Mouse (Mus musculus) brain, embryonic 14.5 days (tissue): ENCODE measurements at regions not wholly inside any gene's neighbourhood (a gene's known extent, or its start where the extent isn't known, plus 50 kb on each side); places are given as distances from the start of the nearest gene placed in this dataset.

Experiments used
- DNase-seq: peaks from one replicate; pipeline ENCODE4 v3.0.0-alpha.2; 2011; ENCODE audit warnings: low read depth
- CTCF ChIP-seq: fragments of 200-500 bp; IDR thresholded peaks from 2 replicates; pipeline ENCODE4 v1.5.1; 2012; ENCODE audit warnings: inconsistent platforms, mild to moderate bottlenecking, moderate library complexity, borderline replicate concordance; ENCODE audit not compliant: insufficient read depth, insufficient read length; ENCODE audit errors: extremely low read depth
- POLR2A ChIP-seq: fragments of 200-500 bp; IDR thresholded peaks from 2 replicates; pipeline ENCODE4 v1.6.1; 2012; ENCODE audit warnings: mild to moderate bottlenecking, inconsistent platforms, borderline replicate concordance; ENCODE audit not compliant: poor library complexity, insufficient read depth, insufficient read length, severe bottlenecking; ENCODE audit errors: extremely low read depth

DNA sequence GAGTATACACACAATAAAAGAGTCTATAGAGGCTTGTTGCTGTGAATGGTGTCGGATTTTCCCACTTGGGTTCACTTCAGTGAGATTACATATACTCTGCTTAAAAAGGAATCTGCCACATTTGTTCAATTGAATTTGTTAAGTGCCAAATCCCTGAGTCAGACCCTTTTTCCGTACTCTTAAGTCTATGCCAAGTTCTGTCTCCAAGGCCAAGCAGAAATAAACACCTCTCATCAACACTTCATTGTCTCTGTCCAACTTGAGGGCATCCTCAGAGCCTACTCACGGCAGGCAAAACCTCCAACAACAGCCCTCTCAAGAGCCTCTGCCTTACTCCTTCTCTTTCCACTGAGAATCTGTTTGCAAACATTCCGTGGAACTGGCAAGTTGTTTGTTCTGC is 325.6 kb upstream of the Nr2f2 start:
- DNase-seq = peak; percentile 16
- TF ChIP-seq CTCF = no peak
- no peak for TF ChIP-seq POLR2A

DNA sequence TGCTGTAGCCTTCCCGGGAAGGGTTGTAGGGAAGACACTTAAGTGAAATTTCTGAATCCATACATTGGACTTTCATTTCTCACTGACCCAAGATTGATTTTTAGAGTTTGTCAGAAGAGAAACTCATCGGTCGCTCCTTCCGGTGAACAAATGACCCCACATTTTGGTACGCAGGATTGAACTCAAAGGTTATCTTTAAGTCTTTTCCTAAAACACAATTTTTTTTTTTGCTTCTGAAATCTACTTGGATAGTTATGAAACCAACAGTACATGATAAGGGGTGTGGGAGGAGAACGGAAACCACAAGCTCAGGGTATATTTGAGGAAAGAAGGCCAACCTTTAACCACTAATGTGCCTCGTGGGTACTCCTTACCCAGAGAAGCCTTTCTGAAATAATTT is 324.3 kb upstream of the Nr2f2 start:
- DNase-seq = no peak
- TF ChIP-seq POLR2A (no peak), CTCF (no peak)

DNA sequence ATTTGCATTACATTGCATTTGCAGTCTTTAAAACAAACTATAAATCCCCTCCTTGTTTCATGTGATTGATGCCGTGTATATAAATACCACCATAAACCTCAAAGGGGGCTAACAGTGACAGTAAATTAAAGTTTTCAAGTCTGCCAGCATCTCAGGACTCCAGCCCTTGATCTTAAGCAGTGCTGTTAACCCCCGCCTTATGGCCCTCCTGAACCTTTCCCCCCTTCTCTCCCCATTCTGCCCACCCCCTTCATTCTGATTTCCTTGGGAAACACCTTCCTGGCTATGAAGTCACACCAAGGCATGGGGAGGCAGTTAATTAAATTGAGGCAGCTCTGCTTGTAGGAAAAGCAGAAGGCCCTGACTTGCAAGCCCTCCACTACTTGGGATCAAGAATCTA is 302.5 kb upstream of the Nr2f2 start:
- TF ChIP-seq CTCF = no peak
- TF ChIP-seq POLR2A = no peak
- peak; percentile 5 for DNase-seq

DNA sequence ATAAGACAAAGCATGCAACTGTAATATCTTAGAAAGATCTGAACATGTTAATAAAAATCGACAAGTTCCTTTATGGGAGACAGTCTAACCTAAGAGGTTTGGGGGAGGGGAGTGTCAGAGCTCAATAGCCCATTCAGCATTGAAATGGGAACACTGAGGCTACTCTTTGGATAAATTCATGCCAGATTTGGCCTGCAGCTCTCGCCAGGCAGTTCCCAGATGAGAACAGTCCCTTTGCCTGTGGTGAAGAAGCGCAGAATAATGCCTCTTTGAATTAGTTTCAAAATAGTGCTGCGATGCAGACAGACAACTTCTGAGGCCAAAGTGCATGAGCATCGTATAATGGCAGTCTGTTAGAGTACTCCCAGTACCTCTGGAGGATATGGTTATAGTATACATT is 293.6 kb upstream of the Nr2f2 start:
- peak; percentile 11 for DNase-seq

DNA sequence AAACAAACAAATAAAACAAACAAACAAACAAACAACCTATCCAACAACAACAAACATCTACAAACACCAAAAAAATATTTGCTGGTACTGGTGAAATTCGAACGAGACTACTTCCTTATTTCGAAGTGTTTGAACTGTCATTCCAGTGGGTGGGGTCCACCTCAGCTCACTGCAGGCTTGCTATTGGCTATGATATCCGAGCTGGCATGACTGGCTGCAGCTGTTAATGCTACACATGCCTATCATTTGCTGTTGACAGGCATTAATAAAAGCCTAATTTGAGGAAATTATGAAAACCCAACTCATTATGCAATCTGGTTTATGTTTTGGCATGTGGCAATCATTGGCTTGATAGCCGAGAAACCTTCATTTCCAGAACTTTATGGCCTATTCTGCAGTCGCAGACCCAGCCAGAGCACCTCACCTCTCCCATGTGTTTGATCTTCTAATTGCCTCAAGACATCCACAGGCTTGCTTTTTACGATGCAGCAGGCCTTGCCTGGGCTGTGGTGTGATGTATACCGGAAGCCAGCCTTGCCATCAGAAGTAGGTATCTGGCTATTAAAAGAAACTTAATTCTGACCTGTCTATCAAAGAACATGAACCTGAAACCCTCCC is 283.3 kb upstream of the Nr2f2 start:
- DNase-seq = no peak

More for the DNA sequence above, 293.6 kb upstream of the Nr2f2 start:
- TF ChIP-seq CTCF = no peak
- no peak for TF ChIP-seq POLR2A

DNA sequence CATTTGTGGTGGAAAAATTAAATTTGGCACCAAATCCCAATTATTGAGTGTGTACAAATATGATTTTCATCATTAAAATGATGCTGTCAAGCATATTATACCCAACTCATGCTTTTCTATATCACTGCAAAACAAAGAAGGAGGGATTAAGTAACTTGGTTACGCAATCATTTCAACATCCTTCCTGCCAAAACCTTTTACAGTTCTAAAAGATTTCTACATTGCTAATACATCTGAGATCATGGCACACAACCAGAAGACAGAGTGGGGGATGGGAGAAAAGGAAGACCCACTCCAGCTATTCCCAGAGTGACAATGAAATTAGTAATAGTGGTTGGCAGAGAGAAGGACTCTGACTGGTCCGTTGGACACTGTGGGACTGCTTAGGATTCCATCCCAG is 280.3 kb upstream of the Nr2f2 start:
- DNase-seq = peak; percentile 23
- TF ChIP-seq POLR2A = no peak
- TF ChIP-seq CTCF = no peak

More for the DNA sequence above, 283.3 kb upstream of the Nr2f2 start:
- no peak for TF ChIP-seq POLR2A
- TF ChIP-seq CTCF = no peak

DNA sequence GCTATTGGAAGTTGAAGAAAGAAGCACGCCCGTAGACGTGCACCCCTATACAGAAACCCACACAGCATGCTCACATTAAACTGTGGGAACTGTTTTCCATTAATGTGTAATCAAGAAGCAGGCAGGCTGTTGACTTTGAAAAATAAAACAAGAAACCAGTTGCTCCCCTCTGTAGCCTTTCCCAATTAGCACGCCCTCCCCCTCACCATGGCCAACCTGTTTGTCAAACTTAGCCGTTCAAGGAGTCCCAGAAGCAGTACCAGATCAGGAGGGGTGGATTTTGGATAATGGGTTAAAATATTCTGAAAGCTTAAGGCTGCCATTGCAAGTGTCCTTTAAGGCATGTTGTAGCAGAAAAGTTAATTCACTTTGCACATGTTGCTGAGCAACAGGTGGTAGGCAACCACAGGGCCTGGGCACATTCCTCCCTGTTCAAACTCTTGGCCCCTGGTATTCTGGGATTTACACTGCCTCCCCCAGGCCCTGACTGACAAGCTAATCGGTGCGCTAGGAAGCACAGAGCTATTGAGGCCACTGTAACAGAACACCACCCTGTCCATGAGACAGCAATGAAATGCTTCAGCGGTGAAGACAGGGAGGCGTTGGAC is 277.3 kb upstream of the Nr2f2 start:
- TF ChIP-seq POLR2A (no peak), CTCF (no peak)
- peak; percentile 57 for DNase-seq

DNA sequence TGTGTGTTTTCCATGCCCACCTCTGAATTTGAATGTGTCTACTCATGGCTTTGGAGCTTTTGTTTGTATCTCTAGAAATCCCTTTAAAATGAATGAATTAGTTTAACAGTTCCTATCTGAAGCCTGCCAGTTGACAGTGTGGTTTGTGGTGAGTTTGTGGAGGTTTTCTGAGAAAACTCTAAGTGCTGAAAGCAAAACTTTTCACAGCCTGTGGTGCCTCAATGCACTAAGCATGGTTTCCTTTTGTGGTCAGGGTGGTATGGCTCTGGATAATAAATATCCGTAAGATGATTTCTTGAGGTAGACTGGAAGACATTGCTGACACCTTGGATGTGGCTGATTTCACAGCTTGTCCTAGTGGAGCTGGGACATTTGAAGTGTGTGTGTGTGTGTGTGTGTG is 276.5 kb upstream of the Nr2f2 start:
- TF ChIP-seq CTCF (no peak), POLR2A (no peak)
- DNase-seq = no peak

DNA sequence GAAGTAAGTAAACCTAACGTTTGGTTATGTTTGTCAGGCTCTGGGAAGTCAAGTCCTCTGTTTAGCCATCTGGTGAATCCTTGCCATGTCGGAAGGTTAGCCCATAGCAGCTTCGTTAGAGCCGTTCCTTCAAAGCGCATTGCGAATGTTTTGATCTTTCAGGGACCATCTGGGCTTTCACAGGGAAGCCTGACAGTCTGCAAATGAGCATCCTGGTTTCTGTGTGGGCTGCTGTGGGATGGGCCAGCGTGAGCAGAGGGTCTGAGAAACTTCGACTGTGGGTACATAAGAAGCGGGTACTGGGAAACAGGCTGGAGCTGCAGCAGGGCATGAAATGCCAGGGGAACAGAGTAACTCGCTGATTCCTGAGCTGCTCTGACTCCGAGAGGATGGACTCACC is 274.7 kb upstream of the Nr2f2 start:
- TF ChIP-seq CTCF (no peak), POLR2A (no peak)
- DNase-seq = peak; percentile 77

DNA sequence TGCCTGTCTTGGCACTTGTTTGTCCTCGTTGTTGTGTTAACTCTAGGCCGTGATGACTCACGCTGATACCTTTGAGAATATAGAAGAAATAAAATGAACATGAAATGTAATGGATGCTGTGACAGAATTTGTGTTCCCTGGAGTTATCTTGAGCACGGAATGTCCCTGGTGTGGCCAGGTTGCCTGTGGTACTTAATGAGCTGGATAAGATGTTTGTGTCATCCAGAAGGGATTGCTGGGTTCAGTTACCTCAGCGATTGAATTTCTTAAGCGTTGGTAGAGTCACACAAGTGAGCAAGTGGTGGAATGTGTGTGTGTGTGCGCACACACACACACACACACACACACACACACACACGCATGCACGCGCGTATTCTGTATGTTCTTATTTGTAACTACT is 274.0 kb upstream of the Nr2f2 start:
- TF ChIP-seq POLR2A = no peak
- no peak for TF ChIP-seq CTCF
- DNase-seq = no peak

DNA sequence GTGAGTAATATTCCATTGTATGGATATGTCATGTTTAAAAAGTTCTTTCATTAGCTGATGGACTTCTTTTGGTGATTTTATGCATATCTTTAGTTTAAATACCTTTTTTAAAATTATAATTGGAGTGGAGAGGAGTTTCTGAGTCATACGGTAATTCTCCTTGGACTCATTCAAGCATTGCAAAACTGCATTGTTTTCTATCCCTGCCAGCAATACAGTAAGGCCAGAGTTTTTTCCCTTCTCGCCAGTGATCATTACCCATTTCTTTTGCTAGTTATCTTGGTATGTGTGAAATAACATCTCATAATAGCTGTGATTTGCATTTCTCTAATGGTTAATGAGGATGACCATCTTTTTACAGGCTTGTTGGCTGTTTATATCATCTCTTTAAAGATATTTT is 271.6 kb upstream of the Nr2f2 start:
- DNase-seq = no peak
- TF ChIP-seq CTCF (no peak), POLR2A (no peak)

DNA sequence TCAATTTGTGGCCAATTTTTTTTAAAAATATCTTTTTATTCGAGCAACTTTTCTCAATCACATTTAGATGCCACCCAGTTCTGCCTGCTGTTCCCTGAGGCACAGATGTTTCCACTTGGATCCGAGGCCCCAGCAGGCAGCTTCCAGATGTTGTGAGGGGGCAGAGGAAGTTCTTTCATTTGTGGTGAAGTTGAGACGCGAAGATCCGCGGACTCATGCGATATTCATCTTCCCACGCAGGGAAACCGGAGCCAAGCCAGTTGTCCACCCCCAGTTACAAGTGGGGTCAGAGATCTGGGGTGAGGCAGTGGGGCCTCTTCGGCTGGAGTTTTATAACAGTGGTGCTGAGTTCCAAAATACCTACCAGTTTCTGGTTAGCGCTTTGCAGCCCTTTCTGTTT is 267.5 kb upstream of the Nr2f2 start:
- TF ChIP-seq POLR2A (no peak), CTCF (no peak)
- no peak for DNase-seq

DNA sequence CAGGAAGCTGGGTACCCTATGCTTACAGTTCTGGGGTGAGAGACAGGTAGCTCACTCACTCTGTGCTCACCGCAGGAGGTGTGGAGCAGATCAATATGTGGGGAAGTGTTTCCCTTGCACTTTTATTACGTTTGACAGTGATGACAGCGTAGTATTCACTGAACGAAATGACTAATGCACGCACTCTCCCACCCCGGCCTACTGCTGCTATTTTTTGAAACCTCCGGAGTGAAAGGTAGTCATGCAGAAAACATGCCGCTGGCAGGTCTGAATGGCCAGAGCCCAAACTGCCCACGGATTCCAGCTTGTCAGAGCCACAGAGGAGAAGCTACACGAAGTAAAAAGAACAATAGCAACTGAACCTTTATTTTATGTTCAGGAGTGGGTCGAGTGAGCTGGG is 267.0 kb upstream of the Nr2f2 start:
- TF ChIP-seq POLR2A (no peak), CTCF (no peak)
- DNase-seq = peak; percentile 55

DNA sequence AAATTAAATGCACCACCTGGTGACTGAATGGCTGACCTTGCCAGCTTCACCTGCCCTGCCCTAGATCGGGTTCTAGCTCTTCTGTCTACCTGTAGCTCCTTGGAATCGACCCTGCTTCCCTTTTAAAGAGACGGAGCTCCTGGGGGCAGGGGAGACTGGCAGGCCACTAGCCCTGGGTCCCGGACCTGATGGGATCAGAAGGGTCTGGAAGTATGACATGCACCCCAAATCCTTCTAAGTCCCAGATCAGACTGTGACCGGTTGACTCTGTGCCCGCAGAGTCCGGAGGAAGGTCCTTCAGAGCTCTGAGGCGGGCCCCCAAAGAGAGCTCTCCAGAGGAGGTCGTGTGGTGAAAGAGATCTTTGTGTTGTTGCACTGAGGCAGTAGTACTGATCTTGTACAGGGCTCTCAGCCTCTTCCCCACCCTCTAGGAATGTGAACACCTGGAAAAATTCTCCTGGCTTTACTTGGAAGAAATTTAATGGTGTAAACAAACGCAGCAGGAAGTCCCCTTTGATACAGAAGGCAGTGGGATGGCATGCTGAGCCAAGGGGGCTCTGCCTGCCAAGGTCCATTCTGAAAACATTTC is 259.2 kb upstream of the Nr2f2 start:
- TF ChIP-seq CTCF (no peak), POLR2A (no peak)

More for the DNA sequence above, 259.2 kb upstream of the Nr2f2 start:
- peak; percentile 37 for DNase-seq
